Mouse (Mus musculus): ENCODE measurements around the gene Pdgfc.
"Not testable (repeated sequence)": the region's sequence is repeated elsewhere in the genome, so short reads cannot be mapped to it uniquely, and the experiment has no call there.

The Pdgfc gene

GRCm38 (mm10) chr3:81046652-81047607 lies 10.7 kb downstream of the Pdgfc start:
- no peak for DNase-seq (ENCODE audit: low spot score)

- no peak for DNase-seq (ENCODE audit: low spot score)
Measured at GRCm38 (mm10) chr3:81051522-81051921, 15.3 kb downstream of the Pdgfc start.

- DNase-seq (ENCODE audit: low spot score) = no peak
Measured at GRCm38 (mm10) chr3:81052422-81052821, 16.2 kb downstream of the Pdgfc start.

GRCm38 (mm10) chr3:81054074-81054473 lies 17.9 kb downstream of the Pdgfc start:
- DNase-seq (ENCODE audit: low spot score) = no peak

- no peak for DNase-seq (ENCODE audit: low spot score)
Measured at GRCm38 (mm10) chr3:81057719-81058118, 21.5 kb downstream of the Pdgfc start.

- no peak for DNase-seq (ENCODE audit: low spot score)
Measured at GRCm38 (mm10) chr3:81058527-81059031, 22.4 kb downstream of the Pdgfc start.

GRCm38 (mm10) chr3:81068550-81068949 lies 32.3 kb downstream of the Pdgfc start:
- no peak for DNase-seq (ENCODE audit: low spot score)

GRCm38 (mm10) chr3:81101136-81101535 lies 64.9 kb downstream of the Pdgfc start:
- no peak for DNase-seq (ENCODE audit: low spot score)

- DNase-seq (ENCODE audit: low spot score) = no peak
Measured at GRCm38 (mm10) chr3:81102158-81102876, 66.1 kb downstream of the Pdgfc start.

GRCm38 (mm10) chr3:81102877-81103420 lies 66.7 kb downstream of the Pdgfc start:
- no peak for DNase-seq (ENCODE audit: low spot score)

GRCm38 (mm10) chr3:81107515-81107914 lies 71.3 kb downstream of the Pdgfc start:
- DNase-seq (ENCODE audit: low spot score) = no peak

GRCm38 (mm10) chr3:81110968-81111367 lies 74.8 kb downstream of the Pdgfc start:
- no peak for DNase-seq (ENCODE audit: low spot score)

GRCm38 (mm10) chr3:81112892-81113291 lies 76.7 kb downstream of the Pdgfc start:
- DNase-seq (ENCODE audit: low spot score) = no peak

- no peak for DNase-seq (ENCODE audit: low spot score)
Measured at GRCm38 (mm10) chr3:81120664-81121063, 84.4 kb downstream of the Pdgfc start.

GRCm38 (mm10) chr3:81121731-81122130 lies 85.5 kb downstream of the Pdgfc start:
- DNase-seq (ENCODE audit: low spot score) = no peak

GRCm38 (mm10) chr3:81123461-81123860 lies 87.2 kb downstream of the Pdgfc start:
- no peak for DNase-seq (ENCODE audit: low spot score)

GRCm38 (mm10) chr3:81127013-81127412 lies 90.8 kb downstream of the Pdgfc start:
- DNase-seq (ENCODE audit: low spot score) = no peak

GRCm38 (mm10) chr3:81136985-81137384 lies 100.8 kb downstream of the Pdgfc start:
- DNase-seq (ENCODE audit: low spot score) = no peak

GRCm38 (mm10) chr3:81138030-81138429 lies 101.8 kb downstream of the Pdgfc start:
- not testable (repeated sequence) for DNase-seq (ENCODE audit: low spot score)

GRCm38 (mm10) chr3:81143730-81144129 lies 107.5 kb downstream of the Pdgfc start:
- no peak for DNase-seq (ENCODE audit: low spot score)

- DNase-seq (ENCODE audit: low spot score) = no peak
Measured at GRCm38 (mm10) chr3:81149109-81149521, 112.9 kb downstream of the Pdgfc start.

- DNase-seq (ENCODE audit: low spot score) = no peak
Measured at GRCm38 (mm10) chr3:81150228-81150627, 114.0 kb downstream of the Pdgfc start.

GRCm38 (mm10) chr3:81154420-81154819 lies 118.2 kb downstream of the Pdgfc start:
- no peak for DNase-seq (ENCODE audit: low spot score)
